Mouse (Mus musculus): ENCODE results near the gene S1pr2.

DNA sequence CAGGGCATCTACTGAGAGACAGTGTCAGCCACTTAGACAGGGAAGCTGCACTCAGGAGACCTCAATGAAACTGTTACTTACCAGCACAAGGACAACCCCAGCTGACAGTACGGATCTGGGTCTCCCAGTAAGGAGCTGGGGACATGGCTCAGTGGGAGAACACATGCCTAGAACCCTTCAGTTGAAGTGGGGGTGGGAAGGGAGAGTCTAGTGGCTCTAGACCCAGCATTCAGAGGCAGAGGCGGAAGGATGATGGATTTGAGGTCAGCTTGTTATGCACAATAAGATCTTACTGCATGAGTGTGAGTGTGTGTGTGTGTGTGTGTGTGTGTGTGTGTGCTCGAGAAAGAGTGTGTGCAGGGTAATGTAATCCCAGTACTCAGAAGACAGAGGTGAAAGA lies 5.6 kb upstream of the S1pr2 start:
- TF ChIP-seq POLR2A (IDR thresholded peaks at IDR 0.05; ENCODE audit: control insufficient read depth in 1 of 2, insufficient read depth in 1 of 2, low read depth in 1 of 2, low read length in 2 of 2, poor library complexity in 1 of 2): no peak
- TF ChIP-seq ZKSCAN1 (IDR thresholded peaks at IDR 0.05; ENCODE audit: low read depth, low read length): no peak
- TF ChIP-seq BHLHE40 (IDR thresholded peaks at IDR 0.05; ENCODE audit: borderline replicate concordance, low read depth, low read length): no peak
- TF ChIP-seq MAFK (IDR thresholded peaks at IDR 0.05; ENCODE audit: borderline replicate concordance, low read depth, low read length): no peak
- no peak for TF ChIP-seq CTCF (IDR thresholded peaks at IDR 0.05 in 2 of 3, conservative IDR thresholded peaks at IDR 0.05 in 1 of 3; ENCODE audit: control insufficient read depth in 1 of 3, insufficient read depth in 1 of 3, low read depth in 2 of 3, low read length in 3 of 3, poor library complexity in 1 of 3, severe bottlenecking in 1 of 3)

All from MEL (cell line).